ENCODE assay signal across 21 mouse cellular contexts in the genomic region with DNA sequence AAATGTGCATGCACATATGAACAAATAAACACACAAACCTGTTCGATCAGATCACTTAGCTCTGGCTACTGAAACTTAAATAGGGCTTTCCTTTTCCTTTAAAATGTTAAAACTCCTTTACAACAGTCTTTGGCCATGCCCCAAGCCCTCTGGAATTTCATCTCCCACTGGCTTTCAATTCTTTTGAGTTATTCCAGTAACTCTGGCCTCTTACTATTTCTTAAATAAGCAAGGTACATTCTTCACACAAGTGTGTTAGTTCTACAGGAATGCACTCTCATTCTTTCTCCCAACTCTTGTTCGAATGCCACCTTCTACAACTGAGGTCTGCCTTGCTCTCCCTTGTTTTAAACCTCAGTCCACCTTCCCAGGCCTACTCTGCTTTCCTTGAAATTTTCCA. TPM values are rescaled to one million over a fixed set of nuclear protein-coding genes. Genes with fewer than 3 reads are reported as not detected.
DNase-seq lines count a peak whose midpoint lies in the region; ATAC-seq and TF ChIP-seq lines count a peak whose summit lies in the region.
"Had no signal": no experiment of that assay in that cellular context is flagged by ENCODE, and none has a peak within 500 bp of the region (broad histone marks: within the 10 kb centered on the region; RNA-seq: fewer than 3 reads in every experiment).

No protein-coding gene starts in this region.

- no peaks in the 10 kb centered on the region for H3K36me3 ChIP-seq in lung, embryonic 15.5 days
- no peaks in the 10 kb centered on the region for H3K36me3 ChIP-seq in lung, postnatal 0 days (ENCODE audit: insufficient read depth, low read length)
- no peaks in the 10 kb centered on the region for H3K36me3 ChIP-seq in midbrain, embryonic 14.5 days (ENCODE audit: control insufficient read depth, insufficient read depth, low read length)
- H3K36me3 ChIP-seq: embryonic facial prominence, embryonic 12.5 days; hindbrain, embryonic 12.5 days had no signal

- TF ChIP-seq EP300 in lung, postnatal 0 days (IDR thresholded peaks at IDR 0.05), result peak; percentile 53; the same call in 1 of the 2 replicates

- POLR2A ChIA-PET in Patski (lab: Charles Lee), result no interaction called here

- 69% methylated on average over 2 of the region's 2 CpGs for WGBS in lung, embryonic 15.5 days
- WGBS in lung, adult 2 months, result 64% methylated on average over 2 of the region's 2 CpGs
- WGBS in lung, postnatal 0 days, result 57% methylated on average over 2 of the region's 2 CpGs
- 95% methylated on average over 2 of the region's 2 CpGs for WGBS in midbrain, embryonic 14.5 days

- H3K4me3 ChIP-seq in lung, embryonic 15.5 days, result no peak overlapping the region
- no peak overlapping the region for H3K4me3 ChIP-seq in lung, adult 2 months (replicated peaks; ENCODE audit: extremely low read depth, low read depth, low read length)
- no peak overlapping the region for H3K4me3 ChIP-seq in lung, postnatal 0 days (ENCODE audit: low read depth, low read length)
- H3K4me3 ChIP-seq in midbrain, embryonic 14.5 days (replicated peaks; ENCODE audit: low read depth, low read length), result no peak overlapping the region
- H3K4me3 ChIP-seq: embryonic facial prominence, embryonic 12.5 days; forebrain, embryonic 13.5 days; gastrocnemius, adult 2 months; heart, embryonic 10.5 days; hindbrain, embryonic 12.5 days had no signal

- H3K4me1 ChIP-seq in lung, embryonic 15.5 days, result peaks cover 10% of the 10 kb centered on the region
- H3K4me1 ChIP-seq in lung, adult 2 months (ENCODE audit: control insufficient read depth, insufficient read depth, low read length), result peaks cover 8% of the 10 kb centered on the region
- H3K4me1 ChIP-seq in lung, postnatal 0 days (ENCODE audit: insufficient read depth, low read depth, low read length), result peaks cover 3% of the 10 kb centered on the region; the same call in 1 of the 2 replicates
- H3K4me1 ChIP-seq in midbrain, embryonic 14.5 days (ENCODE audit: control insufficient read depth, insufficient read depth, low read length), result no peaks in the 10 kb centered on the region
- H3K4me1 ChIP-seq: embryonic facial prominence, embryonic 12.5 days had no signal

- no peak overlapping the region for H3K4me2 ChIP-seq in lung, embryonic 15.5 days
- H3K4me2 ChIP-seq in lung, postnatal 0 days (replicated peaks; ENCODE audit: low read depth, low read length), result no peak overlapping the region
- no peak overlapping the region for H3K4me2 ChIP-seq in midbrain, embryonic 14.5 days (ENCODE audit: low read length)
- H3K4me2 ChIP-seq: embryonic facial prominence, embryonic 12.5 days; forebrain, embryonic 13.5 days; hindbrain, embryonic 12.5 days had no signal

- ATAC-seq in lung, embryonic 15.5 days (ENCODE audit: borderline replicate concordance, extremely low read depth, low FRiP score, low TSS enrichment), result no peak
- ATAC-seq in Patski, result peak; percentile 44
- no peak; the same call in 1 of the 2 replicates for ATAC-seq in lung, postnatal 0 days
- no peak for ATAC-seq in midbrain, embryonic 14.5 days (ENCODE audit: low FRiP score, low TSS enrichment)
- ATAC-seq: forebrain, embryonic 13.5 days; hindbrain, embryonic 16.5 days had no signal

- no peak for DNase-seq in lung, adult 2 months
- DNase-seq in Patski (ENCODE audit: low read depth, low spot score), result no peak
- DNase-seq in lung, postnatal 0 days (ENCODE audit: low spot score), result no peak
- peak; percentile 39 for DNase-seq in lung, postnatal 36 days
- no peak for DNase-seq in midbrain, embryonic 14.5 days
- no peak for DNase-seq in adrenal gland, postnatal 14 days
- DNase-seq in kidney, postnatal 4 days, result no peak
- DNase-seq: adrenal gland, adult 8-10 months; cerebellum, adult 11 months; cerebellum, adult 9-10 months; cerebellum, postnatal 25 days; gastrocnemius, adult 2 months; gastrocnemius, postnatal 25 days; heart, postnatal 10 days; heart, postnatal 4 days had no signal

- H3K27me3 ChIP-seq in lung, embryonic 15.5 days, result no peaks in the 10 kb centered on the region
- no peaks in the 10 kb centered on the region for H3K27me3 ChIP-seq in Patski
- H3K27me3 ChIP-seq in lung, postnatal 0 days (replicated peaks; ENCODE audit: insufficient read depth, low read length), result no peaks in the 10 kb centered on the region
- H3K27me3 ChIP-seq in midbrain, embryonic 14.5 days (ENCODE audit: control insufficient read depth, insufficient read depth, low read length), result no peaks in the 10 kb centered on the region
- H3K27me3 ChIP-seq: embryonic facial prominence, embryonic 12.5 days; forebrain, embryonic 13.5 days; hindbrain, embryonic 12.5 days had no signal

- peak overlapping the region; percentile 1; the same call in 1 of the 2 replicates for H3K27ac ChIP-seq in lung, embryonic 15.5 days
- 0 out of 2 replicates have a peak overlapping the region, but pooled peaks have one; percentile 16 for H3K27ac ChIP-seq in lung, postnatal 0 days (ENCODE audit: low read length)
- no peak overlapping the region for H3K27ac ChIP-seq in midbrain, embryonic 14.5 days (replicated peaks; ENCODE audit: low read depth, low read length)
- H3K27ac ChIP-seq: embryonic facial prominence, embryonic 12.5 days; forebrain, embryonic 13.5 days; gastrocnemius, adult 2 months; heart, embryonic 10.5 days; hindbrain, embryonic 12.5 days had no signal

- no peak for TF ChIP-seq POLR2A in lung, adult 2 months (IDR thresholded peaks at IDR 0.05; ENCODE audit: borderline replicate concordance, extremely low read depth, low read depth, low read length)

- no peaks in the 10 kb centered on the region for H3K9me3 ChIP-seq in lung, embryonic 15.5 days
- no peaks in the 10 kb centered on the region for H3K9me3 ChIP-seq in lung, postnatal 0 days (ENCODE audit: low read length)
- no peaks in the 10 kb centered on the region for H3K9me3 ChIP-seq in midbrain, embryonic 14.5 days (ENCODE audit: control insufficient read depth, low read length)
- H3K9me3 ChIP-seq: embryonic facial prominence, embryonic 12.5 days; forebrain, embryonic 13.5 days; heart, embryonic 10.5 days; hindbrain, embryonic 12.5 days had no signal

- CTCF ChIA-PET in Patski (lab: Charles Lee), result interaction anchor here (1.2 kb wide), 1 partner anchor 9 kb away, joined by 4 read pairs; no protein-coding TSS in a partner anchor

- no peak overlapping the region for H3K9ac ChIP-seq in lung, embryonic 15.5 days
- no peak overlapping the region for H3K9ac ChIP-seq in lung, postnatal 0 days (replicated peaks; ENCODE audit: low read depth)
- no peak overlapping the region for H3K9ac ChIP-seq in midbrain, embryonic 14.5 days (replicated peaks; ENCODE audit: low read length)
- H3K9ac ChIP-seq: embryonic facial prominence, embryonic 12.5 days; forebrain, embryonic 13.5 days; hindbrain, embryonic 12.5 days had no signal

- in situ Hi-C loops in Patski (cut with MboI; ENCODE audit: low pct_unique_long_range_greater_than_20kb), result no loop called here

- TF ChIP-seq CTCF in lung, adult 2 months (IDR thresholded peaks at IDR 0.05; ENCODE audit: insufficient read depth, low read length), result no peak
- no peak for TF ChIP-seq CTCF in Patski (IDR thresholded peaks at IDR 0.05)
- no peak for TF ChIP-seq CTCF in lung, postnatal 0 days (IDR thresholded peaks at IDR 0.05)

RNA-seq across cellular contexts. Expression of gene Braf, which starts 8.2 kb away (rescaled TPM):
- 15.2 and 17.3 TPM in 2 replicates for polyA plus RNA-seq in lung, embryonic 15.5 days (2015; fragmentation: Nextera tagmentation; extraction: Ambion mirVana)
- 7.7 and 14.6 TPM in 2 replicates for polyA plus RNA-seq in lung, adult 2 months (2012; rRNA removed)
- 13.2 TPM for polyA plus RNA-seq in Patski (2021)
- polyA plus RNA-seq in lung, postnatal 0 days (2015; fragmentation: Nextera tagmentation; extraction: Ambion mirVana), result 8.1 and 9.6 TPM in 2 replicates
- 22.5 and 25.9 TPM in 2 replicates for polyA plus RNA-seq in midbrain, embryonic 14.5 days (2014; fragmentation: Nextera tagmentation; extraction: Ambion mirVana)
- 30.9 and 35.4 TPM in 2 replicates for total RNA-seq in adrenal gland, postnatal 14 days (2021)
